Mouse (Mus musculus) small intestine, adult 10 weeks (tissue): ENCODE results near the gene Dop1b. TPM values are rescaled to one million over a fixed set of nuclear protein-coding genes. Genes with fewer than 3 reads are reported as not detected.

Experiments used
- polyA plus RNA-seq: library from polyadenylated mRNA; stranded (reverse); fragments of 350-450 nt; fragmentation: Illumina TruSeq; extraction: RNeasy Lipid Tissue Mini Kit (QIAGEN cat#74804); gene quantifications from one replicate; pipeline ENCODE4 v1.2.3, GENCODE M21; 2014; ENCODE audit warnings: low replicate concordance

The Dop1b gene
- 16.2 TPM for polyA plus RNA-seq

GRCm38 (mm10) chr16:93711411-93712188 lies at the start of gene Dop1b:
TSS of gene Dop1b (plus strand) at chr16:93711904.

GRCm38 (mm10) chr16:93682689-93683507 lies 28.8 kb upstream of the Dop1b start, which contains the start of gene Cbr3:
TSS of gene Cbr3 (plus strand) at chr16:93683215.

GRCm38 (mm10) chr16:93831627-93832395 lies 120.1 kb downstream of the Dop1b start, which contains the start of gene Morc3:
TSS of gene Morc3 (plus strand) at chr16:93832121.

Other genes starting within 250 kb of the Dop1b start
- 0.30 TPM for gene Setd4, start 107.8 kb upstream of the Dop1b start, polyA plus RNA-seq
- 63.2 TPM for gene Cbr1, start 106.1 kb upstream of the Dop1b start, polyA plus RNA-seq
- gene Gm5678, start 83.8 kb upstream of the Dop1b start, polyA plus RNA-seq: not detected
- gene Cbr3, start 28.7 kb upstream of the Dop1b start, polyA plus RNA-seq: 1.3 TPM
- gene Morc3, start 120.2 kb downstream of the Dop1b start, polyA plus RNA-seq: 105 TPM
- gene Chaf1b, start 172.0 kb downstream of the Dop1b start, polyA plus RNA-seq: 1.7 TPM